Mouse (Mus musculus) c-Kit-negative CD71-positive TER-119-positive erythroid progenitor cells, embryonic 14.5 days (primary cell): ENCODE measurements around the gene Psmb9.

Experiments used
- DNase-seq: peaks from one replicate; pipeline ENCODE4 v3.0.0-alpha.2; 2013; ENCODE audit warnings: low read depth, low spot score

Gene Psmb9

DNA sequence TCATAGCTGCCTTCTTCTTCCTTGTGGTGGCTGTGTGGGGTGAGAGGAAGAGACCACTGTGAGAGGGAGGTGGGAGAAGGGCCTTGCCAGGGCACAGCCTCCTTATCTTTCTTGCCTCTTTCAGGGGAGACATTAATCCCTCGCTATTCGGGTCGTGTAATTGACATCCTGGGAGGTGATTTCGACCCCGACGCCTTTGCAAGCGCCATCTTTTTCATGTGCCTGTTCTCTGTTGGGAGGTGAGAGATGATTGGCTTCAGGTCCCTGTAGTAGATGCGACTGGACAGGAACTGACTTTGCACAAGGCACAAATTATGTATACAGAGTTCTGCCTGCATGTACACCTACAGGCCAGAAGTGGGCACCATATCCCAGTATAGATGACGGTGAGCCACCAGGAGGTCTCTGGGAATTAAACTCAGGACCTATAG lies 18.2 kb upstream of the Psmb9 start:
- DNase-seq = no peak

DNA sequence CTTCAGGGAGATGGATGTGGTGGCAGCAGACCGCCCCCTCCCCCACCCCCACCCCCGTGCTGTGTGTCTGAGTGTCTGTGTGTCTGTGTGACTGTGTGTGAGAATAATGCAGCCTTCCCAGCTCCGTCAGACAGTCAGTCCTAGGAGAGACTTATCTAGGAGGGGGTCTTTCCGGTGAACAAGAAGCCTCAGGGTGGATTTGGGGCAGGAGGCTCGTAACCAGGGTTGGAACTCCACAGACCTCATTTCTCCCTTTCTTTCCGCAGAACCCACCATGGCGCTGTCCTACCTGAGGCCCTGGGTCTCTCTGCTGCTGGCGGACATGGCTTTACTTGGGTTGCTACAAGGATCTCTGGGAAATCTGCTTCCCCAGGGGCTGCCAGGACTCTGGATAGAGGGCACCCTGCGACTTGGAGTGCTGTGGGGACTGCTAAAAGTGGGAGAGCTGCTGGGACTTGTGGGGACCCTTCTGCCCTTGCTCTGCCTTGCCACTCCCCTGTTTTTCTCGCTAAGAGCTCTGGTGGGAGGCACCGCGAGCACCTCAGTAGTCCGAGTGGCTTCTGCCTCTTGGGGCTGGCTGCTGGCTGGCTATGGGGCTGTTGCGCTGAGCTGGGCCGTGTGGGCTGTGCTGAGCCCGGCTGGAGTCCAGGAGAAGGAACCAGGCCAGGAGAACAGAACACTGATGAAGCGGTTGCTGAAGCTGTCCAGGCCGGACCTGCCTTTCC lies 17.6 kb upstream of the Psmb9 start:
- no peak for DNase-seq

DNA sequence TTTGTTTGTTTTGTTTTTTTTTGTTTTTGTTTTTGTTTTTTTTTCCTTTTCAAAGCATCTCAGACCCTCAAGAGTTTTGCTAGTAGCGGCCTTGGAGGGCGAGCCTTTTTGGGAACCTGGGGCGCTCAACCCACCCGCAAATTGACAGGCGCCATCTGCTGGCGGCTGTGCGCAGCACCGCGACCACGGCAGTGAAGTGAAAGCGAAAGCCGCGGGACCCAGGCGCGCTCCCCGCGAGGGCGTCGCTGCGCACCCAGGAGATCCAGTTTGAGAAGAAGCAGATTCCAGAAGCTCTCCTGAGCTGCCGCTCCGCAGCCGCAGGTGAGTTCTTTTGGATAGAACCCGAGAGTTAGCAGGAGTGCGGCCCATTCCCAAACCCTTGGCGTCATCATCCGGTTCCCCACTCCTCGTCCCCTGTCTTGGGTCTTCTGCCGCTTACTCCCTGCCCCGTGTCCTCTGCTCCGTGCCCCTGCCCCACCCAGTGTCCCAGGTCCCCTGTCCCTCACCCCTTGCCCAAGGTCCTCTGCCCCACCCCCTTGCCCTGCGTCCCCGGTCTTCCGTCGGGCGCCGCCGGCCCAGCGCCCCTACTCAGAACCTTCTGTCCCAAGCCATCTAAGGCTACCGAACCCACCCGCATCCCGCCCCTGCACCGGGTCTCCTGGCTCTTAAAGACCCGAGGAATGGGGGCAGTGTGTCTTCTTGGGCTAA lies 16.9 kb upstream of the Psmb9 start:
- DNase-seq = peak; percentile 63

DNA sequence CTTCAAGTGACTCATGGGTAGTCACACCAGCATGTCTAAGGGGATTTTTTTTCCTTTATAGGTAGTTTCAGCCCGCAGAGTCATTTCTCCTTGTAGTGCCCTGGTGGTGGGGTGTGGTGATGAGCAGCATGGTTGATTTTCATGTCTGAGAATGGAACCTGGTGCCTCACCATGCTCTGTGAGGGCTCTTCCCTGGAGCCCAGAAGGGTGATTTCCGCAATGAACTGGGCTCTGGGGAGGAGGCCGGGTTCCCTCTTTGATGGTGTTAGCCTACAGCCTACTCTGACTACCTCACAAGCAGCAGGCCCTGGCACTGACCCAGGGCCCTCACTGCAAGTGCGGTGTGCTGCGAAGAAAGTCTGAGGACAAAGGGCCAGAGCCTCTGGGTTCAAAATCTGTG lies 15.9 kb upstream of the Psmb9 start, which contains the start of gene Tap2:
TSS of gene Tap2 (plus strand) at position 84 of the 400 bp plus-strand sequence.
- no peak for DNase-seq

DNA sequence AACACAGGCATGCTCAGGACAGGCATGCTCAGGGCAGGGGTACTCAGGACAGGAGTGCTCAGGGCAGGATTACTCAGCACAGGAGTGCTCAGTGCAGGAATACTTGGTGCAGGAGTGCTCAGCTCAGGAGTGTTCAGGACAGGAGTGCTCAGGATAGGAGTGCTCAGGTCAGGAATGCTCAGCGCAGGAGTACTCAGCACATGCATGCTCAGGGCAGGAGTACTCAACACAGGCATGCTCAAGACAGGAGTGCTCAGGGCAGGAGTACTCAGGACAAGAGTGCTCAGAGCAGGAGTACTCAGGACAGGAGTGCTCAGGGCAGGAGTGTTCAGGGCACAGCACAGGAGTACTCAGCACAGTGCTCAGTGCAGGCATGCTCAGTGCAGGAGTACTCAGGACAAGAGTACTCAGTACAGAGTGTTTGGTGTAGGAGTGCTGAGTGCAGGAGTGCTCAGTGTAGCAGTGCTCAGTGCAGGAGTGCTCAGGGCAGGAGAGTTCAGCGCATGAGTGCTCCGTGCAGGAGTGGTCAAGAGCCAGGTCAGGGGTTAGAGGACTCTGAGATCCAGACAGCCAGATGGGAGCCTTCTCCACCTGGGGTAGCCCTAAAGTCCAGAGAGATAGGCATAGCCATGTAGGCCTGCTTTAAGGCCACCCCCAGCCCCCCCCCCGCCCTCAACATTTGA lies 15.3 kb upstream of the Psmb9 start:
- no peak for DNase-seq

DNA sequence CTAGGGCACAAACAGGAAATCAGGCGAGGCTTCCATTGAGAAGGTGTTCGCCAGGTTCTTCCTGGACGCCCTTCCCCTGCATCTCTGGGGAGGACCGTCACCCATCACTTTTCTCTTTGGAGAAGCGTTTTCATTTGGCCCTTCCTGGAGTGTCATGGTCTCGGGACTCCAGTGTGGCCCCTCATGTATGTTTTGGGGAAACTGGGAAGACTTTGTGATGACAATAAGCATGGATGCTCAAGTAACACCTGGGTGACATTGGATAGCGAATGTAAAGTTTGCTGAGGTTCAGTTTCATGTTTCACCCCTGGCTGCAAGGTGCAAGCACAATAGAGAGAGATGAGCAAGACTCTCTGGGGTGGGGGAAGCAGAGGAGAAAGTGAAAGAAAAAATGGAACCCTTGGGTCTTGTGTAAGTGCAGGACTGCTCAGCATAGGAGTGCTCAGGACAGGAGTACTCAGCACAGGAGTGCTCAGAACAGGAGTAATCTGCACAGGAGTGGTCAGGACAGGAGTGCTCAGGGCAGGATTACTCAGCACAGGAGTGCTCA lies 14.0 kb upstream of the Psmb9 start:
- no peak for DNase-seq

DNA sequence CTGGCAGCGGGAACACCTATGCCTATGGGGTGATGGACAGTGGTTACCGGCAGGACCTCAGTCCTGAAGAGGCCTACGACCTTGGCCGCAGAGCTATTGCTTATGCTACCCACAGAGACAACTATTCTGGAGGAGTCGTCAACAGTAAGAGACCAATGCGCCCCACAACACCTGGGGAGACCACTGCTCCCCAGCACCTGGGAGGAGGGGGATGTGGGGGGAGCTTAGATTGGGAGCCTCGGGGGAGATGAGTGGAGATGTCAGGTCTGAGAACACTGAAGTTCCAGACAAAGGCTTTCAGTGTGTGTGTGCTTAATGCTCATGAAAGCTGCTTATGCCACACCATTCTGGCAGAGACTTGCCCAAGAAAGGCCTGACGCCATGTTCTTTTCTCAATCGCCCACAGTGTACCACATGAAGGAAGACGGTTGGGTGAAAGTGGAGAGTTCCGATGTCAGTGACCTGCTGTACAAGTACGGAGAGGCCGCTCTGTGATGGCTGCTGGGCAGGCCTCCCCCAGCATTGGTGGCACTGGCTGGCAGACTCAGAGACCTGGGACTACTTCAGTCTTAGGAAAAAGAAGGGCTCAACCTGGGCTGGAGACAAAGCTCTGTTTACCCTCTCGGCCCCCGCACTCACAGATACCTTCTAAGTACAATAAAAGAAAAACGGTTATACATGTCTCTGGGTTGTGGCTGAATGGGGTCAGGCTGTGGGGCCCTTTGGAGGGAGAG lies 13.4 kb upstream of the Psmb9 start:
- no peak for DNase-seq

DNA sequence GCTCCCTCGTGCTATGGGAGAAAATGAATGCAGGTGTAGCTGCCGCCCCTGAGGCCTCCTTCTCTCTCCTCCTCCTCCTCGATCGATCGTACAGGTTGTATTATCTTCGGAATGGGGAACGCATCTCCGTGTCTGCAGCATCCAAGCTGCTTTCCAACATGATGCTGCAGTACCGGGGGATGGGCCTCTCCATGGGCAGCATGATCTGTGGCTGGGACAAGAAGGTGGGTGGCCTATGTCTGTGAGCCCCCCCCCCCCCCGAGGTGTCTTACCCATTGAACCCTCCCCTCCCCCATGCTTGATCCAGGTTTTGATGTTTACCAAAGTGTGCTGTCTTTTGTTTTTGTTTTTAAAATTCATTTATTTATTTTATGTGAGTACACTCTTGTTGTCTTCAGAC lies 12.5 kb upstream of the Psmb9 start:
- no peak for DNase-seq

DNA sequence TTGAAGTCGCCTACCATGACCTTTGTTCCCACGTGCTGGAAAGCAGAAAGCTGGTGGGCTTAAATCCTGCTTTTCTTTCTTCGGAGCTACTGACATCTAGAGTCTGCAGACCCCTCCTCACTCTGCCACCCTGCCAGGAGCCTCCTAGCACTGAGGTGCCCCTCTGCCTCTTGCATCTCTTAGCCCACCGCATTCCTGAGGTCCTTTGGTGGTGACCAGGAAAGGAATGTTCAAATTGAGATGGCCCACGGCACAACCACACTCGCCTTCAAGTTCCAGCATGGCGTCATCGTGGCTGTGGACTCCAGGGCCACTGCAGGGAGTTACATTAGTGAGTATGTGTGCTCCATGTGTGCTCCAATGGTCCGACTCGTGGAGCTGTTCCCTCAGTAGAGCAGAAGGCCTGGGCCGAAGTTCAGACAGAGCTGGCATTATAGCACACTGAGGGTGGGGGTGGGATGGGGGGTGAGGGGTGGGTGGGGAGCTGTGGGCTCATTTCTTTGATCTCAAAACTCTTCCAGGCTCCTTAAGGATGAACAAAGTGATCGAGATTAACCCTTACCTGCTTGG lies 11.6 kb upstream of the Psmb9 start:
- no peak for DNase-seq

DNA sequence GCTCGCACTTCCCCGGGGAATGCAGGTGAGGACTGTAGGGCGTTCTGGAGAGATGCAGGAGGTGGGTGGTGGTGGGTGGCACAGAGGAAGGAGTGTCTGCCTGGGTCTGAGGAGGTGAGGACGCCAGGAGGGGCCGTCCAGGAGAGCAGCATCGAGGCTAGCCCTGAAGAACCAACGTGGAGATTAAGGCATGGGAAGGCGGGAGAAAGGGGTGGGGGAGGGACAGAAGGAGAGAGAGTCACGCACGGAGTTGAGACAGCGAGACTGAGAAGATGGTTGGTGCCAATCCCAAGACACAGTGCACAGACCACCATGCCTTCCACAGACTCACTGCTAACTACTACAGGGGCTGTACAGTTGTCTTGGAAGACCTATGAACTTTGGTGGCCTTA lies 11.0 kb upstream of the Psmb9 start:
- no peak for DNase-seq

DNA sequence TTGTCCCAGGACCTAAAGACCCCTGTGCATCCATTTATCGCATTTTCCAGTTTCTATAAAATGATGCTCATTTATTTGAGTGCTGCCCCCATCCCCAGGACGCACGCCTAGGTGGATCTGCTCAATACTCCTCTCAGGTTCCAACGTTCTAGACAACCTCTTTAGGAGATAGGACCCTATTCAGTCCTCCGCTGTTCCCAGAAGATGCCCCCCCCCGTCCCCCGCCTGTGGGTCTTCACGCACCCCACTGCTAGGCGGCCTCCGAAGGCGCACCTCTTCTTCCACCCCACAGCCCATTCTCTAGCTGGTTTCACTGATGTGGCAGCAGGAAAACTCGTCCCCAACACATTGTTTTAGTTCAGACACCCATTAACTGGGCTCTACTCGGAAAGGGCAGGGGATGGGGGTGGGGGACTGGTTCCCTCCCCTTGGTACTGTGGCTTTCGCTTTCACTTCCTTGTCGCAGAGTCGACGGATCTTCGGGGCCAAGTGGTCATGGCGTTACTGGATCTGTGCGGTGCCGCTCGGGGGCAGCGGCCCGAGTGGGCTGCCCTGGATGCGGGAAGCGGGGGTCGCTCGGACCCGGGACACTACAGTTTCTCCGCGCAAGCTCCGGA lies 10.4 kb upstream of the Psmb9 start:
- DNase-seq = no peak

DNA sequence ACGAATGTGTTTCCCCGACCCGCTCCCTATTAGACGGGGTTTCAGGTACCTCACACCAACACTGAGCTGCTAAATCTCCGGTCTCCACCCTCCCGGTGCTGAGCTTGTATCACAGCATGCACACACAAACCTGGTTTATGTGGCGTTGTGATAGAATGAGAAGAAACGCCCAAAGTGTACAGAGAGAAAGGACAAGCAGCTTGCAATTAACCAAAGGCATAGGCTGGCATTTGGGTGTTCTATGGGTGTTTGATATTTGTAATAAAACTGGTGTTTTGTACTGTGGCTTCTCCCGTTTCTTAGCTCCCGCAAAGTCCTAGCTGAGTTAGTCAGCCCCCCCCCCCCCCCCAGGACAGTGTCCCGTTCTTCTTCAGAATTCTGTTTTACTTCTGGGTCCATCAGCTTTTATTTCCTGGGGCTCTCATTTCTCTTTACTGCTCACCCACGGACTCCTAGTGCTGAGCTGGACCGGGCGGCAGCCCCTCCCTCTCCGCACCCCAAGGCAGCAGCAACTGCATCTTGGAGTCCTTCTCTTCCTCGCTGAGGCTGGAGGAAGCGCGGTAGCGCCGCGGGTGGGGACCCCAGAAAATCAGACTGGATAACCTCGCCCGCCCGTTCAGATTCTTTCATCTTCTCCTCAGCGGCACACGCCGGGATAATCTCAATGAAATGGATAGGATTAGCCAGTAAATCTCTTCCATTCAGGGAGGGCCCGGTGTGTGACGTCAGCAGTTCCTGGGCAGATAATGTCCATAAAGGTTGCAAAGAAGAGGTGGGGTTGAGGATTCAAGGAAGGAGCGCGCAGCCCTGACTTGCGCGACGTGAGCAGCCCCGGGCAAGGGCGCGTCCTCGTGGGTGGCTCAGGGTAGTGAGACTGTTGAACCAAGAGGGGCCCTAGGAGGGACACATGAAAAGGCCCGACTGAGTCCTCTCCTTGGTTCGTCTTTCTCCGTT lies 9.7 kb upstream of the Psmb9 start, which contains the start of gene Psmb8:
TSS of gene Psmb8 (plus strand) at position 781 of the 954 bp plus-strand sequence.
- no peak for DNase-seq

DNA sequence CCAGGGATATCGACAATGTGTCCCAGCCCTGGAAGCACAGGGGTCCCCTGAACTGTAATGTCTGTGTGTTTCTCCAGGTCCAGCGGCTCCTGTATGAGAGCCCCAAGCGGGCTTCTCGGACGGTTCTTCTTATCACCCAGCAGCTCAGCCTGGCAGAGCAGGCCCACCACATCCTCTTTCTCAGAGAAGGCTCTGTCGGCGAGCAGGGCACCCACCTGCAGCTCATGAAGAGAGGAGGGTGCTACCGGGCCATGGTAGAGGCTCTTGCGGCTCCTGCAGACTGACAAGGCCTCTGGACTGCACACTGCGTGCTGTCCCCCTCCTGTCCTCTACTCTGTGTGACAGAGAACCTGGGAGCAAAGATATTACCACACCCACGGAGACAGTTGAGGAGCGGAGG lies 8.9 kb upstream of the Psmb9 start:
- DNase-seq = no peak

DNA sequence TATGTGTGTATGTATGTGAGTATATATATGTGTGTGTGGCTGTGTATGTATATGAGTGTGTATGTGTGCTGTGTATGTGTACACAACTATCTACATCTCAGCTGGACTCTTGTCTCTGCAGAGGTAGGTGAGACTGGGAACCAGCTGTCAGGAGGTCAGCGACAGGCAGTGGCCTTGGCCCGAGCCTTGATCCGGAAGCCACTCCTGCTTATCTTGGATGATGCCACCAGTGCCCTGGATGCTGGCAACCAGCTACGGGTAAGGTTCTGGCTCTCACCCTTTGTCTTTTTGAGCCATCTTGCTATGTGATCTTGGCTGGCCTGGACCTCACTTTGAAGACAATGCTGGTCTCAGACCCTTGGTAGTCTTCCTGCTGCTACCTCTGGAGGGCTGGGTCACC lies 7.2 kb upstream of the Psmb9 start:
- DNase-seq = no peak

DNA sequence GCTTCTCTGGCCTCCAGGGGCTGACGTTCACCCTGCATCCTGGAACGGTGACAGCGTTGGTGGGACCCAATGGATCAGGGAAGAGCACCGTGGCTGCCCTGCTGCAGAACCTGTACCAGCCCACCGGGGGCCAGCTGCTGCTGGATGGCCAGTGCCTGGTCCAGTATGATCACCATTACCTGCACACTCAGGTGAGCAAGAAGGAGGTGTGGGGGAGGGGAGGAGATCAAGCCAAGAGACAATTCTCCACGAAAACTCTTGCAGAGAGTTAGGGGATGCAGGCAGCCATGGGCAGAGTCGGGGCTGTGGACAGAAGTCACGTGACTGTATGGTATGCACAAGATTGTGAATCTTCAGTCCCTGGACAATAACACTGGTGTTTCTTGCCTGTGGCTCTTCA lies 5.9 kb upstream of the Psmb9 start:
- no peak for DNase-seq

DNA sequence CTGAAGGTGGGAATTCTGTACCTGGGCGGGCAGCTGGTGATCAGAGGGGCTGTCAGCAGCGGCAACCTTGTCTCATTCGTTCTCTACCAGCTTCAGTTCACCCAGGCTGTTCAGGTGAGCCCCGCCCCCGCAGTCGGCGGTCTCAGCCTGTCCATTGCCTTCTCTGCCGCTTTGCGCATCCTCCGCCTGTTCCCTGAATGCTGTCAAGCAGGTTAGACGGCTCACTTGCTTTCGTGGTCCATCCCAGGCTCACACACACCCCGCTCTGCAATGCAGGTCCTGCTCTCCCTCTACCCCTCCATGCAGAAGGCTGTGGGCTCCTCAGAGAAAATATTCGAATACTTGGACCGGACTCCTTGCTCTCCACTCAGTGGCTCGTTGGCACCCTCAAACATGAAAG lies 5.3 kb upstream of the Psmb9 start:
- no peak for DNase-seq

DNA sequence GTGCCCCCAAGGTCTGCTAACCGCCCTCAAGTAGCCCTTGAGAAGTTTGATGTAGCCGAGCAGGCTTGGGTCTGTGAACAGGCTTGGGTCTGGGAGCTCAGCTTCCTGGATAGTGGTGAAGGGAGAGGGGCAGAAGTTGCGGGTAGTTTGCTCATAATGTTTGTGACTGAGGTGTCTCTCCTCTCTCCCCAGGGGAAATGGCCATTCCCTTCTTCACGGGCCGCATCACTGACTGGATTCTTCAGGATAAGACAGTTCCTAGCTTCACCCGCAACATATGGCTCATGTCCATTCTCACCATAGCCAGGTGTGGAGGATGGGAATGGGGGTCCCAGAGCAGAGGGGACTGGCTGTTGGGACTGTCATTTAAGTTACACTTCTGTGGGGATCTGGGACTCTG lies 1.4 kb upstream of the Psmb9 start:
- DNase-seq = no peak

DNA sequence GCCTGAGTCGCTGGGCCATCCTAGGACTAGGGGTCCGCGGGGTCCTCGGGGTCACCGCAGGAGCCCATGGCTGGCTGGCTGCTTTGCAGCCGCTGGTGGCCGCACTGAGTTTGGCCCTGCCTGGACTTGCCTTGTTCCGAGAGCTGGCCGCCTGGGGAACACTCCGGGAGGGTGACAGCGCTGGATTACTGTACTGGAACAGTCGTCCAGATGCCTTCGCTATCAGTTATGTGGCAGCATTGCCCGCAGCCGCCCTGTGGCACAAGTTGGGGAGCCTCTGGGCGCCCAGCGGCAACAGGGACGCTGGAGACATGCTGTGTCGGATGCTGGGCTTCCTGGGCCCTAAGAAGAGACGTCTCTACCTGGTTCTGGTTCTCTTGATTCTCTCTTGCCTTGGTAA lies 446 bp upstream of the Psmb9 start:
- DNase-seq = no peak

DNA sequence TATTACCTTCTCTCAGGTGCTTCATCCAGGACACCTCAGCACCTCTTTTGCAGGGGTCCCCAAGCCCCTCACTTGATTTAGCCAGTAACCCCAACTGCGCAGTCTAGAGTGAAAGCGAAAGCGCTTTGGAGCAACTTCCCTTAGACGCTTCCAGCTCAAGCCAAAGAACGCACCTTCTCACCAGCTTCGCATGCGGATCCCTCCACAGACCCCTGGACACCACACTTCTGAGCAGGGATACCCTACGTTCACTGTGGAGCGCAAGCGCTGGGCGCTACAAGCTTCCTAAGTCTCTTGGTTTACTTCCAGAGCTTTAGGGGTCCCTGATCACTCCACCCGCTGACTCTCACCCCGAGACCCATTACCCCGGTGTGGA lies 691 bp downstream of the Psmb9 start:
- no peak for DNase-seq

DNA sequence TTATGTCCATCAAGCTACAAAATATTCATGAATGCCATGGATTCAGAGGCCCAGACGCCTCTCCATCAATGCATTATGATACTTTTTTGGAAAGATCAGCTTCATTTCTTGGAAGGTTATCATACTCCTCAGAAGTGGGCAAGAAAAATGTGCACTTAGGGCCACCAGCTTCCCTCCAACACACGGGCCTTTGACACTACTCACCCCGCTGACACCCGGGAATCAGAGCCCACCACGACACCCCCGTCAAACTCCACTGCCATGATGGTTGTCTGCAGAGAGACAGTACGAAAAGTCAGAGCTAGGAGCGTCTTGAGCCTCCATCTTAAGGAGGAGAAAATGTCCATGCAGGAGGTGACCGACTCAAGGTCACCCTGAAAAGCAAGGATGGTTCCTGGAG lies 2.0 kb downstream of the Psmb9 start:
- no peak for DNase-seq
